17 mouse cellular contexts compared by ENCODE assay signal in the genomic region with DNA sequence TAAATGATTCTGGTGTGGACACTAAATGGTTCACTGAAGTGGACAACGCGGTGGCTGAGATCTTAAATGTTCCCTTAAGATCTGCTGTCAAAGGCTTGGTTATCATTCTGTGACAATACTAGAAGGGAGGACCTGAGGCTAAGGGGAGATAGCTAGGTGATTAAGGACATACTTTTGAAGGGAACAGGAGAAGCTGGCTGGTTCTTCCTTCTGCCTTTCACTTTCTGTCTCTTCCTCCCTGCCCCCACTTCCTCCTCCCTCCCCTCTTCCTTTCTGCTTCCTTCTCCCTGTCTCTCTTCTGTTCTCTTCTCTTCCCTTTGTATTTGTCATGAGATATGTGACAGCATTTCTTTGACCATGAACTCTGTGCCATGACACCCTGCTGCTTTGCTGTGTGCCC. TPM values are rescaled to one million over a fixed set of nuclear protein-coding genes. Genes with fewer than 3 reads are reported as not detected.
A peak's percentile ranks its signal among the peaks of the same experiment; 100 is the strongest.
DNase-seq lines count a peak whose midpoint lies in the region; ATAC-seq and TF ChIP-seq lines count a peak whose summit lies in the region.
"Had no signal": no experiment of that assay in that cellular context is flagged by ENCODE, and none has a peak within 500 bp of the region (broad histone marks: within the 10 kb centered on the region; RNA-seq: fewer than 3 reads in every experiment).

No protein-coding gene starts in this region.

- H3K27ac ChIP-seq in spleen, adult 2 months (ENCODE audit: insufficient read depth, low read length): peak overlapping the region; percentile 24; the same call in 1 of the 2 replicates
- peak overlapping the region; percentile 91 for H3K27ac ChIP-seq in bone marrow macrophage, adult 2 months (ENCODE audit: insufficient read depth, low read depth, low read length)
- H3K27ac ChIP-seq in liver, embryonic 14.5 days: peak overlapping the region; percentile 44
- no peak overlapping the region for H3K27ac ChIP-seq in hindbrain, postnatal 0 days
- H3K27ac ChIP-seq: kidney, embryonic 15.5 days had no signal

- H3K27me3 ChIP-seq in spleen, adult 2 months (ENCODE audit: control insufficient read depth, insufficient read depth, low read length): no peaks in the 10 kb centered on the region
- H3K27me3 ChIP-seq in liver, embryonic 14.5 days (ENCODE audit: control insufficient read depth, insufficient read depth, low read length): no peaks in the 10 kb centered on the region
- no peaks in the 10 kb centered on the region for H3K27me3 ChIP-seq in splenic B cell, adult 2 months (ENCODE audit: control insufficient read depth, insufficient read depth, low read length, poor library complexity, severe bottlenecking)
- no peaks in the 10 kb centered on the region for H3K27me3 ChIP-seq in hindbrain, postnatal 0 days (ENCODE audit: insufficient read depth, low read length)
- H3K27me3 ChIP-seq: kidney, embryonic 15.5 days had no signal

- no peaks in the 10 kb centered on the region for H3K36me3 ChIP-seq in spleen, adult 2 months (ENCODE audit: control insufficient read depth, insufficient read depth, low read length)
- no peaks in the 10 kb centered on the region for H3K36me3 ChIP-seq in liver, embryonic 14.5 days (replicated peaks; ENCODE audit: control insufficient read depth, insufficient read depth, low read depth)
- no peaks in the 10 kb centered on the region for H3K36me3 ChIP-seq in splenic B cell, adult 2 months (ENCODE audit: control insufficient read depth, insufficient read depth, low read length, poor library complexity, severe bottlenecking)
- H3K36me3 ChIP-seq in hindbrain, postnatal 0 days (ENCODE audit: insufficient read depth, low read length): no peaks in the 10 kb centered on the region
- H3K36me3 ChIP-seq: kidney, embryonic 15.5 days had no signal

- H3K4me2 ChIP-seq in liver, embryonic 14.5 days (ENCODE audit: low read depth): peak overlapping the region; percentile 54
- no peak overlapping the region for H3K4me2 ChIP-seq in hindbrain, postnatal 0 days (ENCODE audit: low read depth, low read length)
- H3K4me2 ChIP-seq: kidney, embryonic 15.5 days had no signal

- no peaks in the 10 kb centered on the region for H3K9me3 ChIP-seq in liver, embryonic 14.5 days (ENCODE audit: control insufficient read depth, low read length)
- H3K9me3 ChIP-seq in hindbrain, postnatal 0 days (ENCODE audit: low read length): no peaks in the 10 kb centered on the region
- H3K9me3 ChIP-seq: kidney, embryonic 15.5 days had no signal

- DNase-seq in spleen, adult 2 months (ENCODE audit: low read depth in 1 of 2, low spot score in 2 of 2): no peak
- no peak for DNase-seq in spleen, postnatal 14 days (ENCODE audit: low spot score in 2 of 2)
- DNase-seq in liver, embryonic 14.5 days (ENCODE audit: low read depth in 3 of 3, low spot score in 3 of 3): no peak
- peak; percentile 41 for DNase-seq in splenic B cell, adult 2 months (ENCODE audit: low read depth, low spot score)
- DNase-seq in hindbrain, postnatal 0 days (ENCODE audit: low spot score): no peak
- DNase-seq in Muller cell, postnatal 12 days (ENCODE audit: inconsistent ontology term): no peak
- no peak for DNase-seq in layer of hippocampus, postnatal 36 days
- DNase-seq: adrenal gland, postnatal 10 days; cerebellum, adult 9-11 months; embryo, embryonic 11 days; layer of hippocampus, adult 9-11 months; lung, adult 2 months; retina, postnatal 1 day; thymus, postnatal 4 days had no signal

- TF ChIP-seq CTCF in spleen, adult 2 months (IDR thresholded peaks at IDR 0.05; ENCODE audit: extremely low read depth, insufficient read depth, insufficient read length, insufficient replicate concordance): no peak
- TF ChIP-seq CTCF in bone marrow macrophage, adult 2 months (IDR thresholded peaks at IDR 0.05; ENCODE audit: low read depth, low read length): no peak
- TF ChIP-seq CTCF in liver, embryonic 14.5 days (IDR thresholded peaks at IDR 0.05; ENCODE audit: low read depth): no peak
- TF ChIP-seq CTCF in hindbrain, postnatal 0 days (IDR thresholded peaks at IDR 0.05; ENCODE audit: low read depth): no peak

- WGBS in spleen, adult 2 months: 77% methylated on average over 2 of the region's 2 CpGs
- 33% methylated on average over 2 of the region's 2 CpGs for WGBS in liver, embryonic 14.5 days (ENCODE audit: insufficient replicate concordance)
- WGBS in hindbrain, postnatal 0 days: 78% methylated on average over 2 of the region's 2 CpGs

- H3K4me3 ChIP-seq in spleen, adult 2 months (ENCODE audit: extremely low read depth, insufficient read depth, insufficient read length): no peak overlapping the region
- H3K4me3 ChIP-seq in bone marrow macrophage, adult 2 months (ENCODE audit: insufficient read depth, low read length): no peak overlapping the region
- no peak overlapping the region for H3K4me3 ChIP-seq in liver, embryonic 14.5 days (ENCODE audit: insufficient read depth in 1 of 2, low read depth in 2 of 2, low read length in 2 of 2)
- no peak overlapping the region for H3K4me3 ChIP-seq in hindbrain, postnatal 0 days (ENCODE audit: low read length)
- H3K4me3 ChIP-seq: kidney, embryonic 15.5 days had no signal

- no peak for TF ChIP-seq POLR2A in spleen, adult 2 months (IDR thresholded peaks at IDR 0.05; ENCODE audit: low read depth, low read length)
- TF ChIP-seq POLR2A in bone marrow macrophage, adult 2 months (IDR thresholded peaks at IDR 0.05; ENCODE audit: borderline replicate concordance, low read depth, low read length): no peak

- no peak for TF ChIP-seq EP300 in liver, embryonic 14.5 days (IDR thresholded peaks at IDR 0.05; ENCODE audit: low read depth)

- peak overlapping the region; percentile 15 for H3K9ac ChIP-seq in liver, embryonic 14.5 days (replicated peaks)
- no peak overlapping the region for H3K9ac ChIP-seq in hindbrain, postnatal 0 days (replicated peaks; ENCODE audit: low read length)
- H3K9ac ChIP-seq: kidney, embryonic 15.5 days had no signal

- peak; percentile 17 for ATAC-seq in liver, embryonic 14.5 days (ENCODE audit: insufficient read depth)
- no peak for ATAC-seq in hindbrain, postnatal 0 days
- ATAC-seq: forebrain, embryonic 16.5 days had no signal

- peaks cover 17% of the 10 kb centered on the region for H3K4me1 ChIP-seq in spleen, adult 2 months (ENCODE audit: control insufficient read depth, insufficient read depth, insufficient read length)
- peaks cover 36% of the 10 kb centered on the region for H3K4me1 ChIP-seq in bone marrow macrophage, adult 2 months (ENCODE audit: control insufficient read depth, insufficient read depth, low read length)
- peaks cover 36 to 48% of the 10 kb centered on the region in 2 experiments for H3K4me1 ChIP-seq in liver, embryonic 14.5 days (replicated peaks; ENCODE audit: control insufficient read depth in 2 of 2, insufficient read depth in 2 of 2, low read length in 1 of 2)
- peaks cover 4% of the 10 kb centered on the region; the same call in 1 of the 2 replicates for H3K4me1 ChIP-seq in hindbrain, postnatal 0 days (ENCODE audit: insufficient read depth, low read length)

RNA-seq across cellular contexts. Expression of gene Atp8a1, which starts 26.0 kb away (rescaled TPM):
- polyA plus RNA-seq in spleen, adult 2 months (2012; rRNA removed): 24.6 and 38.1 TPM in 2 replicates
- 51.0 and 52.6 TPM in 2 replicates for polyA plus RNA-seq in bone marrow macrophage, adult 2 months (2012; ENCODE audit: insufficient read depth, insufficient read length, missing spikeins)
- 17.5 and 21.0 TPM in 2 replicates for polyA plus RNA-seq in liver, embryonic 14.5 days (2012; rRNA removed)
- polyA plus RNA-seq in liver, embryonic 14.5 days (2014; fragmentation: Nextera tagmentation; extraction: Ambion mirVana): 42.5 and 43.6 TPM in 2 replicates
- 78.2 and 125 TPM in 2 replicates for total RNA-seq in hindbrain, postnatal 0 days (2014; rRNA removed)
- 37.8 and 41.1 TPM in 2 replicates for polyA plus RNA-seq in hindbrain, postnatal 0 days (2015; fragmentation: Nextera tagmentation; extraction: Ambion mirVana)
- 100 to 1,000 TPM; 163 to 183 TPM for total RNA-seq in layer of hippocampus, postnatal 36 days (2021)
